Mouse (Mus musculus) cerebellum, postnatal 10 days (tissue): Measurements from ENCODE around the gene Etnk1.
"Not testable (repeated sequence)": the region's sequence is repeated elsewhere in the genome, so short reads cannot be mapped to it uniquely, and the experiment has no call there.

Experiments used
- DNase-seq, 2 experiments: peaks; one replicate each; pipeline ENCODE4 v3.0.0; 2021; ENCODE audit warnings: mixed read lengths in 2 of 2

The Etnk1 gene

DNA sequence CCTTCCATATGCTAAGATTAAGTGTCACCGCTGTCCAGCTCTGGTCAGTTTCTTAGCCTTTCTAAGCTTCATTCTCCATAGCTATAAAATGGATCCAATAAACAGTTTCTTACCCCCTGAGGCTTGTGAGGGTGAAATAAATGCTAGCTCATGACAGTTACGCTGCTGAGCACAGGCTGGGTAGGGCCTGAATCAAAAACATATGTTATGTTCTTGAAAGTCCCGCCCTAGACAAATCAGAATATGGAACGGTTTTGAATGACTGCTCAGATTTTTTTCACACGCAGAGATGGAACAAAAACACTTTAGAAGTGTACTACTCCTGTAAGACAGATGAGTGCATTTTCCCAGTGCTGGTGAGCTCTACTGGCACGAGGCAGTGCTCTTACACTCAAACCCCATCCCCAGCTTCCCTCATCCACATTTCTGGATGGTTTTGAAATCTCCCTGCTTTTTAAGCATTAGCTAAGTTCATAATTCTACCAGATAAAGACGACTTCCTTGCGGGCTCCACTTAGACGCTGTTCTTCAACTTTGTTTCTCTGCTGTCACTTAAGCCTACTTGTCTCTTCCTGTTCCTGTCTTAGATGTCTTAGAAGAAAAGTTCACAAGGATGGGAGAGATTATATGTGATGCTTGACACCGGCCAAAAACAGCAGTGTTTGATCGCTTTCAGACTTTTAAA lies 4.9 kb downstream of the Etnk1 start:
- no peak for DNase-seq

DNA sequence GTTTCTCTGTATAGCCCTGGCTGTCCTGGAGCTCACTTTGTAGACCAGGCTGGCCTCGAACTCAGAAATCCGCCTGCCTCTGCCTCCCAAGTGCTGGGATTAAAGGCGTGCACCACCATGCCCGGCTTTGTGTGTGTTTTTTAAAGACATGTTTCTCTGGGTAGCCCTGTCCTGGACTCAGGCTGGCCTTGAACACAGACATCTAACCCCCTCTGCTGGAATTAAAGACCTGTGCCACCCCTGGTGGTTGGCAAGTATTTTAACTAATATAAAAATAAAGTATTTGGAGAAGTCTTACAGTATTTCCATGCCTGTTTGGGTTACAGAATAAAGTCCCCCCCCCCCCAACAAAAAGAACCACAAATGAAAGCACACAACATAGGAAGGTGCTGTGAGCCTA lies 5.7 kb downstream of the Etnk1 start:
- not testable (repeated sequence) for DNase-seq

DNA sequence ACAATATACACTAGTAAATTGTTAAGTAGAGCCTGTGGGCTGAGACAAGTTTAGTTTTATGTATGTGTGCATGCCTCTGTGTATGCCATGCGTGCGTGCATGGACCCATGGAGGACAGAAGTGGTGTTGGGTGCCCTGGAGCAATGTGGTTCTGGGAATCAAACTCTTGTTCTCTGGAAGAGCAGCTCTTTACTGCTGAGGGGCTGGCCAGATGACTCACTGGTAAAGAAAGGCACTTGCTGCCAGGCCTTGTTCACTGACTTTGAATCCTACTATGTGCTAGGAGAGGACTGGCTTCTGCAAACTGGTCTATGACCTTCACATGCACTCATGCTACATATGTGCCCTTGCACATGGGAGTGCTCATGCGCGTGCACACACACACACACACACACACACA lies 7.2 kb downstream of the Etnk1 start:
- DNase-seq: no peak

DNA sequence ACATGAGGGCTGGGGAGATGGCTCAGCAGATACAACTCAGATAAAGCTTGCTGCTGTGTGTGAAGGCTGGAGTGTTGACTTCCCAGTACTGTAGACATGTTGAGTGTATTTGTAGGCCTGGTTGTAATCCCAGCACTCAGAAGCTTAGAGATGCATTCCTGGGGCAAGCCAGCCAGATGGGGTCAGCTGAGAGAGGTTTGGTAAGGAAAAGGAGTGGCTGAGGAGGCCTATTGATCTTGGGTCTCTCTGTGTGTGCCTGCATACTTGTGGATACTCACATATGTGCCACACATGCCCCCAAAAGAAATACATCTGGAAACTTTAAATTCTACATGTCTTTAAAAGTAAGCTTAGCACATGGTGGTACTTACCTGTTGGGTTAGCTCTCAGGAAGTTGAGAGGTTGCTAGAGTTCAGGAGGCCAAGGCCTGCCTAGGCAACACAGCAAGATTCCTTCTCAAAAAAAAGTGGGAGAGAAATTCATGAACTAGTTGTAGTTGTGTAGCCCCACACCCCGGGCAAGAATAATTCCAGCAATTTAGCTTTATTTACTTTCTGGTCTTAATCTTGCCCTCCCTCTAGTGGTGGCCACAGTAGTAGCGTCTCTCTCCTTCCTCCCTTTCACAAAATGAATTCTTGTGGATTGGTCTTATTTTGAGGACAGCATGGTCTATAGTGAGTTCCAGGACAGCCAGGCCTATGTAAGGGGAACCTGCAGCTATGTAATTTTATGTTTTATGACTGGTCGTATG lies 8.1 kb downstream of the Etnk1 start:
- DNase-seq: peak; percentile 65 to 76

- no peak for DNase-seq
Measured at GRCm38 (mm10) chr6:143176076-143176475, 9.1 kb downstream of the Etnk1 start.

- no peak for DNase-seq
Measured at GRCm38 (mm10) chr6:143176591-143176990, 9.6 kb downstream of the Etnk1 start.

DNA sequence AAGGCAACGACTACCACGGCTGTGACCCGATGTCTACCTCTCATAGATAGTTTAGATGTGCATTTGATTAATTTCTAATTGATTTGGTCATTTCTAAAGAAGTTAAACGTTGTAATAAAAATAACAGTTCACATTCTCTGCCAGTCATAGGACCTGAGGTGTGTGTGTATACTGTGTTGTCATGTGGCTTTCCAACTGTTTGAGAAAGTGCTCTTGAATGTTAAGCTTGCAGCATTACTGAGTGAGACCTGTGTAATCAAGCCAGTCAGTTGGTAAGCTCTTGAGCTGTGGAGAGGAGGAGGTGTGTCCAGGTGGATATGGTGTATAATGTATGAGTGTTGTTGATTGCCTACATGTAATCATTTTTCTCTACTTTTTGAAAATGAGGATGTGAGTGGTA lies 12.2 kb downstream of the Etnk1 start:
- no peak for DNase-seq

- no peak for DNase-seq
Measured at GRCm38 (mm10) chr6:143179733-143180132, 12.7 kb downstream of the Etnk1 start.

GRCm38 (mm10) chr6:143180511-143180910 lies 13.5 kb downstream of the Etnk1 start:
- no peak for DNase-seq

DNA sequence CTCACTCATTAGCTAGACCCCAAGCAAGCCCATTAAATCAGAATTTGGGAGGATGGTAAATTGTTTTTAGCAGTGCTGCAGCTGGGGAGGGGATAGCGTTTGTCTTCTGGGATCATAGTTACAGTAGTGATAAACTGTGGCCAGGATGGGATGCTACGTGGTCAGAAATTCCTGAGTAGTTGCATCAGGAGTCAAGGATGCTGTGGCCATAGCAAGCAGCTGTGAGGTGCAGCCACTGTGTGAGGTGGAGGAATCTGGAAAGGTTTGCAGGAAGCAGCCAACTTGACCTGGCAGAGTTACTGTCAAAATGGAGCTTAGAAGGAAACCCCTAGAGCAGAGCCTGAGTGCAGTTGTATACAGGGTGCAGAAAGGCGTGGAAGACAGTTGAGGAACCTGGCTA lies 17.1 kb downstream of the Etnk1 start:
- no peak for DNase-seq

DNA sequence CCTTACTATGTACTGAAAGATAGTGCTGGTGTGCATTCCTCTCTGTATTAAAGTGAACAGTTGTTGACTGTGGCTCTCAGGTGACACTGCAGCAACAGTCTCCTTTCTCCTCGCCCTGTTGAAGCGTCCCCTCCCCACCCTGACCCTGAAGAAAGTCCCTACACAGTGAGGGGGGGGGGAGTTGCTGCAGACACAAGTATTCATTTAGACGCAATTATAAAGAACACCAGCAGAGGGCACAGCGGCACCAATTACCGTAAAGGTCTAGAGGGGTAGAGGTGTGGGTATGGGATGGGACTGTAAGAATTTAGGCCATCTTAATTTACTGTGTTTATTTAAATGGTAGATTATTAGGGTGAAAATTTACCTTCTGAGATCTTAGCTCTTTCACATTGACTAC lies 17.7 kb downstream of the Etnk1 start:
- DNase-seq: peak; percentile 61 to 71

DNA sequence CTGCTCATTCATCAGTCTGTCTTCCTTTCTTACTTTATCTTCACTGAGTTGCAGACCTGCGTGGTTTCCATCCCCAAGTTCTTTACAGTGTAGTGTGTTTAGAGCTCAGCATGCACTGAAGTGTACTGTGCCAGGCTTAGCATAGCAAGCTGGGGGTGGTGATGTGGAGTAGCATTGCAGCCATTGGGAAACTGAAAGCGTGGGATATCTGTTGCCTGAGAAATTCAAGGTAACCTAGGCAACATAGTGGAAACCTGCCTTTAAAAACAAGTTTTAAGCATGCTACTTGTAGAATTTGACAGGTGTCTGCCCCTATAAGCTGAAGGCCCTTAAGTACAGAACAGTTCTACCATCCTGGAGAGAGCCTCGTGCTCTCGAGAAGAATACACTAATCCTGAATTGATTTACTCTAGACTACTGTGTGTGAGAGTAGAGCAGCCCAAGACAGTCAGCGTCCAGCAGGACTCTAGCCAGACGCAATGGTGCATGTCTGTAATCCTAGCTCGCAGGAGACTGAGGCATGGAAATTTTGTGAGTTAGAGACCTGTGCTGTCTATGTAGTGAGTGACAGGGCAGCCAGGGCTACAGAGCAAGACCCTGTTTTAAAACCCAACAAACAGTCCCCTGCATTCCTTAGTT lies 23.9 kb downstream of the Etnk1 start:
- DNase-seq: no peak

DNA sequence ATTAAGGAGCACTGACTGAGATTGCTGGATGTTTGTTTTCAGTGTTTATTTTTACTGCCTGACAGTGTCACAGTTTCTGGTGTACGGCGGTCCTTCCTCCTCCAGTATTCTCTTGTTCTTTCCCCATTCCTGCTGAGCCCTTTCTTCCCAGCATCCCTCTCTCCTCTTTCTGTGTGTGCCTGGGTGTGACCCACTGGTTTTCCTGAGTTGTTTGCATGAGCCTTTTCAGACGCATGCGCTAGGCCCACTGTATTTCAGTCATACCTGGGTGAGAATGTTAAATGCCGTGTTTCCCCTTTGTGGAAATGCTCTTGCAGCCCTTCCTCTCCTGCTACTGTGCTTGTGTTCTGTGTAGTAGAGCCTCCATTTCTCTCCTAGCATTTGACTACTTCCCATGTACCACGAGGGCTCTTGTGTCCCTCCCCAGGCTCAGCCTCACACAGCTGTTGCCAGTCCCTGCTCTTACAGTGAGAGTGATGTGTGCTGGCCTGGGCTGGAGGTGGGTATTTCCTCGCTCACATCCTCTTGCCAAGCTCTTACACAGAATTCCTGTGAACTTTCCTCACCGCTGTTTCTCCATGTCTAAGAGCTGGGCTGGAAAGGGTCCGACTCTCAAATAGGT lies 24.6 kb downstream of the Etnk1 start:
- no peak for DNase-seq

GRCm38 (mm10) chr6:143192709-143193108 lies 25.7 kb downstream of the Etnk1 start:
- peak in 1 of 2 experiments; percentile 32 for DNase-seq

- DNase-seq: no peak
Measured at GRCm38 (mm10) chr6:143193166-143193565, 26.1 kb downstream of the Etnk1 start.

DNA sequence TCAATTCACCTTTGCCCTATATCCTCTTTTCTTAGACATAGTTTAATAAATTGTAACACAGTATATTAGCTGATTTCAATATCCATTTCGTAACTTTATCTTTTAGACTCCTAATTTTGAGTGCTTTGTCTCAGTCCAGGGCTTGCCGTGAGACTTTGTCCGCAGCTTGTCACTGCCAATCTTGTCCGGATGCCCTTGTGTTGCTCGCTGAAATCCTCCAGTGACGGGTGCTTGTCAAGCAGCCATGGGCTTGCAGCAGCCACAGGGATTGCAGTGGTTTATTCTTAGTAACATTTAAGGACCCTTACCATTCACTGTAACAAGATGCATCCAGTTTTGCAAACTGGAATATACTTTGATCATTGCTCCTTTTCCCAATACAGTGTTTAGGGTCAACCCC lies 26.6 kb downstream of the Etnk1 start:
- no peak for DNase-seq

DNA sequence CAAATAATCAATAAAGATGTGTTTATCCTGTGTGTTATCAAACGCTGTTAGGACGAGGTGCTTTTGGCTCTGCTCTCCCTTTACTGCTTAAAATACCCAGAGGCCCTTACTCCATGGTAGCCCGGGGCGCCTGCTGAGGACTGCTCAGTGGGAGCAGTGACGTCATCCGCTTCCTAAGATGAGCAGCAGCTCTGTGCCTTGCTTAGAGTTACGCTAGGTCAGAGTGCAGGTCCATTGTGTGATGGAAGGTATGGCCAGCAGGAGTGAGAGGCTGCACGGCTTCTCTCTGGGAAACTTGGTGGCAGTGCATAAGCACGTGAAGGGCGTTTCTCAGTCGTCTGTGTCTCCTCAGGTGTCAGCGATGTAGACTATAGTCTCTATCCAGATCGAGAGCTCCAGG lies 30.0 kb downstream of the Etnk1 start:
- no peak for DNase-seq

DNA sequence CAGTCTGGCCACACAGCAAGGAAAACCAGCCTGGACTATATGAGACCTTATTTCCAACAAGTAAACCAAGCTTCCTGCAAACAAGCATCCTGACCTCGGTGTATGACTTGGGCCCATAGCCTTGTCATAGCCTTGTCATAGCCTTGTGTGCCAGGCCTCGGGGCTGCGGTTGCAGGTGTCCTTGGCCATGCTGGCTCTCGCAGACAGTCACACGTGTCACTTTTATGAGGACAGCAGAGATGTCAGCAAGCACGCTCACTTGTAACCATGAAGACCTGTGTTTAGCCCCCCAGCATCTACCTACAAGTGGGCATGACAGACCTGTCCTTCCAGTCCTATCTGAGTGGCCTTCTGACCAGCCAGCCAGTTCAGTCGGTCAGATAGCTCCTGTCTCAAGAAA lies 31.4 kb downstream of the Etnk1 start:
- no peak for DNase-seq

DNA sequence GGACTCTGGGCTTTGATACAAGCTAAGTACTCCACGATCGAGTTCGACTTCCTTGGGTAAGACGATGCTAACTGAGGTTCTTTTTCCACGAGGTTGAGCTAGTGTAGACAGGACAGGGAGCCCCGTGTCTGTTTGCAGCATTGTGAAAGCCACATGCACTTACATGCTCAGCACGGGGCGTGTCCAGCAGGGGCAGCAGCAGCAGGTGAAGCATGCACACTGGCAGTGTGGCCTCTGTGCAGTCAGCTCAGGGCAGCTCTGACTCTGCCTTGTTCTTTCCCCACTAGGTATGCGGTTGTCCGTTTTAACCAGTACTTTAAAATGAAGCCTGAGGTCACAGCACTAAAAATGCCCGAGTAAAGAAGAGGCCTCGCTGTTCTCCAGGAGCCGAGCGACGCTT lies 36.1 kb downstream of the Etnk1 start:
- DNase-seq: no peak

DNA sequence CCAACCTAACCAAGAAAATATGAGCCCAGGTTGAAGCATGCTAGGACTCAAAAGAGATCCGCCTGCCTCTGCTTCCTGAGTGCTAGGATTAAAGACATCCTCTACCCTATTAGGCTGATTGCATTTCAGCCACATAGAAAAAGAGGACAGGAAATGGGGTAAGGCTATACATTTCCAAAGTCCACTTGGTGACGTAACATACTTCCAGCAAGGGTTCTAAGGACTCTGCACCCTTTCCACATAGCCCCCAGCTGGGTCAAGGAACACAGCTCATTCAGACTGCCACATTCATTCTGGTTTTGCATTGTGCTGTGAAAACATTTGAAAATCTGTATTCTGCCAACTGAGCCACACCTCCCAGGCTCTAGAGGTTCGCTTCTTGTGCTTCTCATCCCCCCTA lies 41.9 kb downstream of the Etnk1 start:
- no peak for DNase-seq

GRCm38 (mm10) chr6:143212766-143213165 lies 45.7 kb downstream of the Etnk1 start:
- no peak for DNase-seq

GRCm38 (mm10) chr6:143213461-143213860 lies 46.4 kb downstream of the Etnk1 start:
- no peak for DNase-seq

GRCm38 (mm10) chr6:143216221-143216620 lies 49.2 kb downstream of the Etnk1 start:
- DNase-seq: peak; percentile 27 to 40

DNA sequence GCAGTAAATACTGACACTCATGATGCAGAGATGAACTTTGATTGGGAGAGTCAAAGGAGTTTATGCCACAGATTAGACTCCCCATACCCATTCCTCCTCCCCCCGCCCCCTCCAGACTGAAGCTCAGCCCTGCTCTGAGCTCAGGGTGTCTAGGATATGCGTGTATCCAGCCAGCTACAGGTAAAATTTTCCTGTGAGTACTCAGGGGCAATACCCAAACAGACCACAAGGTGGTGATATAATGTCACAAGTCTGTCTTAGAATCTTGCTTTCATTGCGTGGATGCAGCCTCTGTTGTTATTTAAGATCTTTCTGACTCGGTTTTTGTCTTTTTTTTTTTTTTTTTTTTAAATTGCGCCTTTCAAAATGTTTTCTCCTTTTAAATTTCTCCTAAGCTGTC lies 52.3 kb downstream of the Etnk1 start:
- DNase-seq: peak; percentile 85 to 92
